Mouse (Mus musculus) kidney, adult 2 months (tissue): Measurements from ENCODE around the gene Disp1. TPM values are rescaled to one million over a fixed set of nuclear protein-coding genes. Genes with fewer than 3 reads are reported as not detected.

Experiments used
- DNase-seq: peaks from one replicate; pipeline ENCODE4 v3.0.0; 2021
- H3K27ac ChIP-seq: fragments of 200-500 bp; 2 replicates; pipeline ENCODE4 v1.5.1; 2012; ENCODE audit warnings: low read depth, low read length, control low read depth, inconsistent platforms; ENCODE audit not compliant: insufficient read depth
- H3K27me3 ChIP-seq: fragments of 200-500 bp; replicated peaks from 2 replicates; pipeline ENCODE4 v1.6.1; 2012; ENCODE audit warnings: mild to moderate bottlenecking, moderate library complexity, low read length, inconsistent platforms; ENCODE audit not compliant: control insufficient read depth, insufficient read depth
- H3K36me3 ChIP-seq: fragments of 200-500 bp; 2 replicates; pipeline ENCODE4 v1.6.1; 2012; ENCODE audit warnings: mild to moderate bottlenecking, moderate library complexity, low read length, inconsistent platforms; ENCODE audit not compliant: control insufficient read depth, insufficient read depth
- H3K4me1 ChIP-seq: fragments of 200-500 bp; 2 replicates; pipeline ENCODE4 v1.6.1; 2011; ENCODE audit warnings: low read length; ENCODE audit not compliant: control insufficient read depth, insufficient read depth
- H3K4me3 ChIP-seq: fragments of 200-500 bp; 2 replicates; pipeline ENCODE4 v1.5.1; 2011; ENCODE audit warnings: mild to moderate bottlenecking, low read depth, low read length, control low read depth; ENCODE audit not compliant: insufficient read depth
- CTCF ChIP-seq: fragments of 200-500 bp; conservative IDR thresholded peaks from 2 replicates; pipeline ENCODE4 v1.5.1; 2011; ENCODE audit warnings: low read depth, mild to moderate bottlenecking, control low read depth, low read length, moderate library complexity, mixed read lengths; ENCODE audit not compliant: insufficient read depth, insufficient read length
- POLR2A ChIP-seq: fragments of 200-500 bp; IDR thresholded peaks from one replicate; pipeline ENCODE4 v1.6.1; 2011; ENCODE audit warnings: low read depth, low read length, control low read depth
- WGBS: fragments of 180-500 bp; shearing (Covaris S2); methylation state at CpG from one replicate; pipeline ENCODE4 v1.1.7; 2018; 5-methylcytosine and 5-hydroxymethylcytosine counted together
- polyA plus RNA-seq: library from polyadenylated mRNA; depleted of rRNA; stranded (reverse); fragments of >200 nt; gene quantifications from 2 replicates; pipeline ENCODE4 v1.2.3, GENCODE M21; 2012

The Disp1 gene
- polyA plus RNA-seq, 1 experiment, result 5.5 TPM

GRCm38 (mm10) chr1:183200926-183201325 is 20.4 kb downstream of the Disp1 start:
- no peaks in the 10 kb centered on the region for H3K4me1 ChIP-seq
- TF ChIP-seq CTCF (no peak), POLR2A (no peak)
- no peaks in the 10 kb centered on the region for H3K36me3 ChIP-seq
- H3K27ac ChIP-seq, result no peak overlapping the region
- 78% methylated on average over 5 of the region's 5 CpGs for WGBS
- DNase-seq, result no peak
- no peak overlapping the region for H3K4me3 ChIP-seq
- no peaks in the 10 kb centered on the region for H3K27me3 ChIP-seq

GRCm38 (mm10) chr1:183194763-183195162 is 26.6 kb downstream of the Disp1 start:
- 85% methylated on average over 18 of the region's 18 CpGs for WGBS
- H3K4me1 ChIP-seq, result no peaks in the 10 kb centered on the region

GRCm38 (mm10) chr1:183194151-183194550 is 27.2 kb downstream of the Disp1 start:
- WGBS, result 49% methylated on average over 5 of the region's 5 CpGs
- Histone ChIP-seq H3K27ac (no peak overlapping the region), H3K4me1 (no peaks in the 10 kb centered on the region), H3K36me3 (no peaks in the 10 kb centered on the region), H3K4me3 (no peak overlapping the region), H3K27me3 (no peaks in the 10 kb centered on the region)
- peak; percentile 12 for DNase-seq
- no peak for TF ChIP-seq POLR2A
- no peak for TF ChIP-seq CTCF

More at GRCm38 (mm10) chr1:183194763-183195162, 26.6 kb downstream of the Disp1 start:
- DNase-seq, result no peak
- H3K36me3 ChIP-seq, result no peaks in the 10 kb centered on the region
- TF ChIP-seq CTCF (no peak), POLR2A (no peak)
- no peaks in the 10 kb centered on the region for H3K27me3 ChIP-seq
- no peak overlapping the region for H3K27ac ChIP-seq
- H3K4me3 ChIP-seq, result no peak overlapping the region

- H3K27ac ChIP-seq, result no peak overlapping the region
- H3K4me1 ChIP-seq, result no peaks in the 10 kb centered on the region
- no peak overlapping the region for H3K4me3 ChIP-seq
- no peak for DNase-seq
- 89% methylated on average over 10 of the region's 10 CpGs for WGBS
- no peaks in the 10 kb centered on the region for H3K27me3 ChIP-seq
- TF ChIP-seq POLR2A (no peak), CTCF (no peak)
- H3K36me3 ChIP-seq, result no peaks in the 10 kb centered on the region
Measured at GRCm38 (mm10) chr1:183191398-183191797, 29.9 kb downstream of the Disp1 start.

GRCm38 (mm10) chr1:183190456-183190855 is 30.9 kb downstream of the Disp1 start:
- 86% methylated on average over 9 of the region's 9 CpGs for WGBS
- H3K27me3 ChIP-seq, result no peaks in the 10 kb centered on the region
- H3K36me3 ChIP-seq, result no peaks in the 10 kb centered on the region
- H3K27ac ChIP-seq, result no peak overlapping the region
- TF ChIP-seq CTCF, result no peak
- TF ChIP-seq POLR2A, result no peak
- H3K4me3 ChIP-seq, result no peak overlapping the region
- DNase-seq, result no peak
- no peaks in the 10 kb centered on the region for H3K4me1 ChIP-seq

- DNase-seq, result no peak
- Histone ChIP-seq H3K27ac (no peak overlapping the region), H3K4me1 (no peaks in the 10 kb centered on the region), H3K4me3 (no peak overlapping the region), H3K36me3 (no peaks in the 10 kb centered on the region), H3K27me3 (no peaks in the 10 kb centered on the region)
- TF ChIP-seq POLR2A, result no peak
- TF ChIP-seq CTCF, result no peak
- WGBS, result 80% methylated on average over 10 of the region's 10 CpGs
Measured at GRCm38 (mm10) chr1:183189014-183189662, 32.2 kb downstream of the Disp1 start.

GRCm38 (mm10) chr1:183188115-183189013 is 33.0 kb downstream of the Disp1 start:
- Histone ChIP-seq H3K4me3 (no peak overlapping the region), H3K4me1 (no peaks in the 10 kb centered on the region), H3K27ac (no peak overlapping the region), H3K27me3 (no peaks in the 10 kb centered on the region), H3K36me3 (no peaks in the 10 kb centered on the region)
- TF ChIP-seq CTCF (no peak), POLR2A (no peak)
- DNase-seq, result no peak
- WGBS, result 87% methylated on average over 20 of the region's 20 CpGs

- H3K27me3 ChIP-seq, result no peaks in the 10 kb centered on the region
- H3K4me1 ChIP-seq, result no peaks in the 10 kb centered on the region
- no peaks in the 10 kb centered on the region for H3K36me3 ChIP-seq
- no peak for TF ChIP-seq CTCF
- TF ChIP-seq POLR2A, result no peak
- no peak overlapping the region for H3K4me3 ChIP-seq
- DNase-seq, result no peak
- WGBS, result 72% methylated on average over 6 of the region's 6 CpGs
- H3K27ac ChIP-seq, result no peak overlapping the region
Measured at GRCm38 (mm10) chr1:183185560-183185959, 35.8 kb downstream of the Disp1 start.
